Comparison of ENCODE assay signal across 17 mouse cellular contexts in the genomic region with DNA sequence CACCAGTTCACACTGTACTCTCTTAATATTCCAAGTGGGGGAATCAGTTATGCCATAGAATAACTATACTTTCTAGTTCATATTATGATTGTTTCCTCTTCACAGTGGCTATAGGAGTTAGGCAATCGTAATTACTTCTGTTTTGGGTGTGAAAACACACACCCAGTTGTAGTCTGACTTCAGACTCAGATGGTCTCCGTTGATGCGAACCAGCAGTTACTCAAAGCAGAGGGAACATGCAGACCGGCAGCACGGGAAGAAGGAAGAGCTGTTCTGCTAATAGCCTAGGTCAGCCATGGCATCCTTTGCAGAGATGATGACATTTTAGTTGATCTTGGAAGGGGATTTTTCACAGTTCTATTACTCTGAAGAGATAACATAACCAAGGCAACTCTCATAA. TPM values are rescaled to one million over a fixed set of nuclear protein-coding genes. Genes with fewer than 3 reads are reported as not detected.
"Had no signal": no experiment of that assay in that cellular context is flagged by ENCODE, and none has a peak within 500 bp of the region (broad histone marks: within the 10 kb centered on the region; RNA-seq: fewer than 3 reads in every experiment).

No protein-coding gene starts in this region.

- ATAC-seq: midbrain, embryonic 13.5 days; midbrain, embryonic 15.5 days had no signal

- H3K36me3 ChIP-seq: midbrain, embryonic 13.5 days; midbrain, embryonic 15.5 days; neural tube, embryonic 13.5 days; neural tube, embryonic 15.5 days had no signal

- H3K4me3 ChIP-seq: megakaryocyte, embryonic 14.5 days; midbrain, embryonic 13.5 days; midbrain, embryonic 15.5 days; myocyte; neural tube, embryonic 13.5 days; neural tube, embryonic 15.5 days had no signal

- H3K27me3 ChIP-seq: megakaryocyte, embryonic 14.5 days; midbrain, embryonic 13.5 days; midbrain, embryonic 15.5 days; neural tube, embryonic 13.5 days; neural tube, embryonic 15.5 days had no signal

- H3K27ac ChIP-seq: macrophage; midbrain, embryonic 13.5 days; midbrain, embryonic 15.5 days; neural tube, embryonic 13.5 days; neural tube, embryonic 15.5 days had no signal

- DNase-seq: lung, embryonic 14.5 days; lung, postnatal 14 days; retina, postnatal 1 day; right cerebral cortex, adult 18-20 months; right cerebral cortex, postnatal 25 days; right cerebral cortex, postnatal 4 days; spleen, adult 18-20 months; thymus, adult 18-20 months; thymus, postnatal 14 days; thymus, postnatal 36 days had no signal

- H3K9me3 ChIP-seq: megakaryocyte, embryonic 14.5 days; midbrain, embryonic 13.5 days; midbrain, embryonic 15.5 days; neural tube, embryonic 13.5 days; neural tube, embryonic 15.5 days had no signal

- H3K4me1 ChIP-seq: midbrain, embryonic 13.5 days; midbrain, embryonic 15.5 days; neural tube, embryonic 13.5 days; neural tube, embryonic 15.5 days had no signal

- H3K9ac ChIP-seq: lung, embryonic 14.5 days; midbrain, embryonic 13.5 days; midbrain, embryonic 15.5 days; neural tube, embryonic 13.5 days; neural tube, embryonic 15.5 days had no signal

RNA-seq across cellular contexts. Expression of gene Hpdl, which starts 53.0 kb away (rescaled TPM):
- polyA plus RNA-seq: macrophage had no signal
